Mouse (Mus musculus): Measurements from ENCODE around the gene Cd38. TPM values are rescaled to one million over a fixed set of nuclear protein-coding genes. Genes with fewer than 3 reads are reported as not detected.
A peak's percentile ranks its signal among the peaks of the same experiment; 100 is the strongest.

The Cd38 gene
- total RNA-seq, 1 experiment: 11.2 TPM

DNA sequence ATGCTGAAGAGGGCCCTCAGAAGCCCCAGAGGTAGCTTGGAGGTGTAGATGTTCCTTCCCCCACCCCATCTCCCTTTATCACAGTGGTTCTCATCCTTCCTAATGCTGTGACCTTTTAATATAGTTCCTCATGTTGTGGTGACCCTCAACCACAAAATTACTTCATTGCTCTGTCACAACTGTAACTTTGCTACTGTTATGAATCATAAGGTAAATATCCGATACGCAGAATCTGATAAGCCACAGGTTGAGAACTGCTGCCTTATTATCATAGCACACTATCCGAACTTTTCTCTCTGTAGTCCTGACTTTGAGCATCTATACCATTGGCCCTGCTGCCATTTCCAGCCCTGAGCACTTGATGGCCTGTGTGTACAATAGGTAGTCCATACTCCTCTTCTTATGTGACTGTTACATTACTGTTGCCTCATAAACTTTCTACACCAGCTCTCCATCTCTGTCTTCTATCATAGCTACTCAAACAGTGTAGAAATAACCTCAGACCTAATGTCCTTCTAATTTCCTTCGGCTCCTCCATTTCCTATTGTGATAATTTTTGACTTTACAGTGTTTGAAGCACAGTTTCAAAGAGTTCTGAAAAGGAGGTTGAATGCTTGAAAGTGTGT, 47.0 kb downstream of the Cd38 start:
- TF ChIP-seq ZC3H11A (IDR thresholded peaks at IDR 0.05; ENCODE audit: borderline replicate concordance, low read depth, low read length) (no peak), HCFC1 (IDR thresholded peaks at IDR 0.05; ENCODE audit: borderline replicate concordance, insufficient read depth, low read length) (no peak), CHD2 (IDR thresholded peaks at IDR 0.05; ENCODE audit: low read depth, low read length) (no peak), ZNF384 (IDR thresholded peaks at IDR 0.05; ENCODE audit: low read depth, low read length) (no peak), MAFK (IDR thresholded peaks at IDR 0.05; ENCODE audit: insufficient read depth, low read depth, low read length) (no peak)
- in situ Hi-C loops (cut with MboI; ENCODE audit: low sequenced_read_pairs in 2 of 2, unreplicated experiment in 2 of 2): no loop called here

DNA sequence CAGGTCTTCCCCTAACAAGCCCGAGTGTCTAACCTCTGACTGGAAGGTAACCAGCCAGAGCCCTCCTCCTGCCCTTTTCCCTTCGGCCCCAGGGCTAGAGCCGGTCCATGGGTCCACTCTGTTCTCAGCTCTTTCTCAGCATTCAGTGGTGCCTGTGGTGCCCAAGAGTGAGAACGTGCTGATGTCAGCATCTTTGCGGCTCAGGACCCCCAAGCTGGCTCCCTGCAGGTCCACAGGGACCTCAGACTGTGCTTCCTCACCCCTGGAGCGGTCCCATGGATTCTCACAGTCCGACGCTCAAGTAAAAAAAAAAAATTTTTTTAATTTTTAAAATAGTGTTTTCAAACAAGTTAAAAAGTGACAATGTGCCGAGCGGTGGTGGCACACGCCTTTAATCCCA, 53.5 kb downstream of the Cd38 start:
- in situ Hi-C loops (cut with MboI; ENCODE audit: low sequenced_read_pairs in 2 of 2, unreplicated experiment in 2 of 2): no loop called here
- Histone ChIP-seq H3K27ac (ENCODE audit: insufficient read depth, low read depth, low read length, poor library complexity, severe bottlenecking) (no peak overlapping the region), H3K9me3 (ENCODE audit: control insufficient read depth, insufficient read depth, low read depth, low read length) (no peaks in the 10 kb centered on the region), H3K36me3 (ENCODE audit: control insufficient read depth, insufficient read depth, low read length, poor library complexity, severe bottlenecking) (no peaks in the 10 kb centered on the region), H3K4me1 (ENCODE audit: control insufficient read depth in 2 of 2, insufficient read depth in 2 of 2, low read length in 2 of 2, poor library complexity in 1 of 2) (no peaks in the 10 kb centered on the region), H3K4me3 (ENCODE audit: insufficient read depth in 1 of 2, low read depth in 1 of 2, low read length in 2 of 2, poor library complexity in 1 of 2, severe bottlenecking in 1 of 2) (no peak overlapping the region), H3K9ac (ENCODE audit: insufficient read depth, low read depth, low read length, poor library complexity, severe bottlenecking) (no peak overlapping the region)
- DNase-seq (ENCODE audit: low read depth, low spot score): no peak
- TF ChIP-seq MAFK (IDR thresholded peaks at IDR 0.05; ENCODE audit: insufficient read depth, low read depth, low read length) (peak; percentile 85), ZNF384 (IDR thresholded peaks at IDR 0.05; ENCODE audit: low read depth, low read length) (no peak)

More for the DNA sequence above, 47.0 kb downstream of the Cd38 start:
- Histone ChIP-seq H3K4me3 (ENCODE audit: insufficient read depth in 1 of 2, low read depth in 1 of 2, low read length in 2 of 2, poor library complexity in 1 of 2, severe bottlenecking in 1 of 2) (no peak overlapping the region), H3K9ac (ENCODE audit: insufficient read depth, low read depth, low read length, poor library complexity, severe bottlenecking) (no peak overlapping the region), H3K9me3 (ENCODE audit: control insufficient read depth, insufficient read depth, low read depth, low read length) (no peaks in the 10 kb centered on the region), H3K36me3 (ENCODE audit: control insufficient read depth, insufficient read depth, low read length, poor library complexity, severe bottlenecking) (no peaks in the 10 kb centered on the region), H3K27ac (ENCODE audit: insufficient read depth, low read depth, low read length, poor library complexity, severe bottlenecking) (no peak overlapping the region), H3K4me1 (ENCODE audit: control insufficient read depth in 2 of 2, insufficient read depth in 2 of 2, low read length in 2 of 2, poor library complexity in 1 of 2) (no peaks in the 10 kb centered on the region)
- DNase-seq (ENCODE audit: low read depth, low spot score): no peak

DNA sequence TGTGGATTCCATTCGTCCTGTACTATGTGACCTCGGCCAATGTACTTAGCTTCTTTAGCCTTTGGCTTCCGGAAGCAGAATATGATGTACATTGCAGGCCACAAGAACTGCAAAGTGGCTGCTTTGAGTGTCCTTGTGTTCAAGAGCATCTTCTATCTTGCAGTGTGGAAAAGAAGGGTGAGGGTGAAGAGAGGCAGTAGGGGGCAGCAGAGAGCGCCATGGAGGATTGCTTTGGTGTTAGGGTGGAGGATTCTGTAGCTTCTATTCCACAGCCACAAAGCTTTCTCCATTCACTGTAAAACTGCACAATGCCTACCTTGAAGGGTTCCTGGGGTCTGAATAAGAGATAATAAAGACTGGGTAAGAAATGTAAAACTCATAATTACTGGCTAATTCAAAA, 55.6 kb downstream of the Cd38 start:
- Histone ChIP-seq H3K4me3 (ENCODE audit: insufficient read depth in 1 of 2, low read depth in 1 of 2, low read length in 2 of 2, poor library complexity in 1 of 2, severe bottlenecking in 1 of 2) (no peak overlapping the region), H3K9me3 (ENCODE audit: control insufficient read depth, insufficient read depth, low read depth, low read length) (no peaks in the 10 kb centered on the region), H3K4me1 (ENCODE audit: control insufficient read depth in 2 of 2, insufficient read depth in 2 of 2, low read length in 2 of 2, poor library complexity in 1 of 2) (no peaks in the 10 kb centered on the region), H3K27ac (ENCODE audit: insufficient read depth, low read depth, low read length, poor library complexity, severe bottlenecking) (no peak overlapping the region), H3K9ac (ENCODE audit: insufficient read depth, low read depth, low read length, poor library complexity, severe bottlenecking) (no peak overlapping the region), H3K36me3 (ENCODE audit: control insufficient read depth, insufficient read depth, low read length, poor library complexity, severe bottlenecking) (no peaks in the 10 kb centered on the region)
- peak; percentile 75 for DNase-seq (ENCODE audit: low read depth, low spot score)
- in situ Hi-C loops (cut with MboI; ENCODE audit: low sequenced_read_pairs in 2 of 2, unreplicated experiment in 2 of 2): no loop called here
- TF ChIP-seq CHD2 (IDR thresholded peaks at IDR 0.05; ENCODE audit: low read depth, low read length) (no peak), ZC3H11A (IDR thresholded peaks at IDR 0.05; ENCODE audit: borderline replicate concordance, low read depth, low read length) (peak; percentile 59), ZNF384 (IDR thresholded peaks at IDR 0.05; ENCODE audit: low read depth, low read length) (peak; percentile 48; the same call in 1 of the 2 replicates)

DNA sequence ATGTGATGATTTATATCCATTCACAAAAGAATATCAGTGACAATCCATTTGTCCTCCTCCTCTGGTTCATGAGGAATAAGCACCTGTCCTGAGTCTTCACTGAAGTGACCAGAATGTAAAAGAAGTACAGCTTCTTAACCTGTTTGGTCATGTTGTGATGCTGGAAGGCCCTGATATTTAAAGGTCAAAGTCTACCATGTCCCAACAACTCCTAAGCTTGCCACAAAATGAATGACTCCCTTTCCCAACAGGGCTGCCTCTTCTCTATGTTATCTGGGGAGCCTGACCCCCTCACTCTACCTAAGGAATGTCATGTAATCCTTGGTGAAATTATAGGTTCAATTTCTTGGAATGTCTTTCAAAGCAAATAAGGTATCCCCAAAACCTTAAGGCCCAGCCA, 59.4 kb downstream of the Cd38 start:
- no peaks in the 10 kb centered on the region for H3K9me3 ChIP-seq (ENCODE audit: control insufficient read depth, insufficient read depth, low read depth, low read length)
- H3K4me1 ChIP-seq (ENCODE audit: control insufficient read depth in 2 of 2, insufficient read depth in 2 of 2, low read length in 2 of 2, poor library complexity in 1 of 2): no peaks in the 10 kb centered on the region
- H3K4me3 ChIP-seq (ENCODE audit: insufficient read depth in 1 of 2, low read depth in 1 of 2, low read length in 2 of 2, poor library complexity in 1 of 2, severe bottlenecking in 1 of 2): no peak overlapping the region
- no peak for DNase-seq (ENCODE audit: low read depth, low spot score)
- H3K36me3 ChIP-seq (ENCODE audit: control insufficient read depth, insufficient read depth, low read length, poor library complexity, severe bottlenecking): no peaks in the 10 kb centered on the region
- H3K27ac ChIP-seq (ENCODE audit: insufficient read depth, low read depth, low read length, poor library complexity, severe bottlenecking): no peak overlapping the region
- in situ Hi-C loops (cut with MboI; ENCODE audit: low sequenced_read_pairs in 2 of 2, unreplicated experiment in 2 of 2): no loop called here
- TF ChIP-seq ZNF384 (IDR thresholded peaks at IDR 0.05; ENCODE audit: low read depth, low read length): no peak
- TF ChIP-seq CHD2 (IDR thresholded peaks at IDR 0.05; ENCODE audit: low read depth, low read length): no peak
- no peak for TF ChIP-seq ZC3H11A (IDR thresholded peaks at IDR 0.05; ENCODE audit: borderline replicate concordance, low read depth, low read length)
- TF ChIP-seq MAFK (IDR thresholded peaks at IDR 0.05; ENCODE audit: insufficient read depth, low read depth, low read length): no peak
- no peak for TF ChIP-seq HCFC1 (IDR thresholded peaks at IDR 0.05; ENCODE audit: borderline replicate concordance, insufficient read depth, low read length)
- no peak overlapping the region for H3K9ac ChIP-seq (ENCODE audit: insufficient read depth, low read depth, low read length, poor library complexity, severe bottlenecking)

DNA sequence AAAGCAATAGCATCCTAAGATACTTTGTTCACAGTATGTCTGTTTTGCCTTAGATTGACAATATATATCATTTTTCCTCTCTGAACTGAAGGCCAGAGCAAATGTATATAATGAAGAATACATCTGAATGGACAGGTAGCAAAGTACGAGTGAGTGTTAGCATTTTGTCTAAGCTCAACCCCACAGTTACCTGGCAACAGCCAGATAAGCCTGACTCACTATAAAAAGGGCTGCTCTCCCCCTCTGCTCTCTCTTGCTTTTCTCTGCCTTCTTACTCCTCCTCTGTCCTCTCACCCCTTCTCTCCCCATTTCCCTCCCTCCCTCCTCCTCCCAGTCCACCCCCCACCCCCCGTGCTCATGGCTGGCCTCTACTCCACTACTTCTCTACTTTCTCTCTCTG, 64.9 kb downstream of the Cd38 start:
- Histone ChIP-seq H3K9me3 (ENCODE audit: control insufficient read depth, insufficient read depth, low read depth, low read length) (no peaks in the 10 kb centered on the region), H3K4me1 (ENCODE audit: control insufficient read depth in 2 of 2, insufficient read depth in 2 of 2, low read length in 2 of 2, poor library complexity in 1 of 2) (no peaks in the 10 kb centered on the region), H3K9ac (ENCODE audit: insufficient read depth, low read depth, low read length, poor library complexity, severe bottlenecking) (no peak overlapping the region), H3K27ac (ENCODE audit: insufficient read depth, low read depth, low read length, poor library complexity, severe bottlenecking) (no peak overlapping the region), H3K4me3 (ENCODE audit: insufficient read depth in 1 of 2, low read depth in 1 of 2, low read length in 2 of 2, poor library complexity in 1 of 2, severe bottlenecking in 1 of 2) (no peak overlapping the region), H3K36me3 (ENCODE audit: control insufficient read depth, insufficient read depth, low read length, poor library complexity, severe bottlenecking) (no peaks in the 10 kb centered on the region)
- in situ Hi-C loops (cut with MboI; ENCODE audit: low sequenced_read_pairs in 2 of 2, unreplicated experiment in 2 of 2): no loop called here
- no peak for DNase-seq (ENCODE audit: low read depth, low spot score)
- TF ChIP-seq MAFK (IDR thresholded peaks at IDR 0.05; ENCODE audit: insufficient read depth, low read depth, low read length) (no peak), HCFC1 (IDR thresholded peaks at IDR 0.05; ENCODE audit: borderline replicate concordance, insufficient read depth, low read length) (no peak), CHD2 (IDR thresholded peaks at IDR 0.05; ENCODE audit: low read depth, low read length) (no peak), ZC3H11A (IDR thresholded peaks at IDR 0.05; ENCODE audit: borderline replicate concordance, low read depth, low read length) (no peak), ZNF384 (IDR thresholded peaks at IDR 0.05; ENCODE audit: low read depth, low read length) (no peak)
